Mouse (Mus musculus): ENCODE data around the gene Ube2cbp. TPM values are rescaled to one million over a fixed set of nuclear protein-coding genes. Genes with fewer than 3 reads are reported as not detected.

Ube2cbp gene
- polyA plus RNA-seq, 1 experiment, result 2.2 TPM

DNA sequence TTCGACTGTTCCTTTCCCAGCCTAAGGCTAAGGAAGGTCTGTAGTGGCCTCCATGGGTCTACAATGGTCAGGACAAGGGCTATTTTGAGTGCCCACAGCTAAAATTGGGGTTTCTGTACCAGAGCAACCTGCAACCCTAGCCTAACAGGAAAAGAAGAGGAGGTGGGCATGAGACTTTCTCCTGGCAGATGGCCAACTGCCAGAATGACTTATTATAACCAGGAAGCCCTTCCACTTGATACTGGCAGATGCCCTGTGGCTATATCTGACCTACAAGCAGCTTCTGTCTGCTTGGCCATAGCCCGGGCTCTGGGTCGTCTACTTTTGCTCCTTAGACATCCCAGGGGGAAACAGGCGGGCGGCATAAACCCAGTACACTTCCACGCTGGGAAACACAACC lies 163.3 kb downstream of the Ube2cbp start:
- no peak overlapping the region for H3K4me3 ChIP-seq (ENCODE audit: insufficient read depth, low read length)
- TF ChIP-seq CTCF (IDR thresholded peaks at IDR 0.05; ENCODE audit: extremely low read depth, insufficient read depth, low read length), result no peak
- TF ChIP-seq POLR2A (IDR thresholded peaks at IDR 0.05; ENCODE audit: extremely low read depth, insufficient read depth, low read length), result no peak
- H3K4me1 ChIP-seq (ENCODE audit: control insufficient read depth, insufficient read depth, low read length), result no peaks in the 10 kb centered on the region
- no peak overlapping the region for H3K27ac ChIP-seq (ENCODE audit: insufficient read depth, low read length)

DNA sequence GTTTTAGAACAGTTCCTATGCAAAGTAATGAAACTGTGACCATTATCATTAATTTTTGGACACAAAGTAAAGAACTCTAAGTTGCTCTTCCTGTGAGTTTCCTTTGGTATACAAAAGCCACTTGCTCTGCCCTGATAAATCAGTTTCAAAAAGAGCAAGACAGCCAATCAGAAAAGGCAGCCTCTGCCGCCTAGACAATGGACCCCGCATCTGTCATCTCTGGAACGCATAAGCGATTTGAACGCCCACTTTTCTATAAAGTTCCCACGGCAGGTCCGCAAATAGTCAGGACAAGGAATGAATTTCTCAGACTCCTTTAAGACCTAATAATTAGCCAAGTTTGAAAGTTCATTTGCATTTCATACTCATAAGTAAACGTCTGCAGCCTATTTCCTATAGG lies 166.2 kb downstream of the Ube2cbp start:
- H3K4me1 ChIP-seq (ENCODE audit: control insufficient read depth, insufficient read depth, low read length), result no peaks in the 10 kb centered on the region
- no peak overlapping the region for H3K4me3 ChIP-seq (ENCODE audit: insufficient read depth, low read length)
- TF ChIP-seq POLR2A (IDR thresholded peaks at IDR 0.05; ENCODE audit: extremely low read depth, insufficient read depth, low read length) (no peak), CTCF (IDR thresholded peaks at IDR 0.05; ENCODE audit: extremely low read depth, insufficient read depth, low read length) (no peak)

GRCm38 (mm10) chr9:86298131-86298530 lies 166.6 kb downstream of the Ube2cbp start:
- TF ChIP-seq POLR2A (IDR thresholded peaks at IDR 0.05; ENCODE audit: extremely low read depth, insufficient read depth, low read length) (no peak), CTCF (IDR thresholded peaks at IDR 0.05; ENCODE audit: extremely low read depth, insufficient read depth, low read length) (no peak)
- Histone ChIP-seq H3K4me3 (ENCODE audit: insufficient read depth, low read length) (no peak overlapping the region), H3K27ac (ENCODE audit: insufficient read depth, low read length) (no peak overlapping the region), H3K4me1 (ENCODE audit: control insufficient read depth, insufficient read depth, low read length) (no peaks in the 10 kb centered on the region)

More for the DNA sequence above, 166.2 kb downstream of the Ube2cbp start:
- no peak overlapping the region for H3K27ac ChIP-seq (ENCODE audit: insufficient read depth, low read length)

DNA sequence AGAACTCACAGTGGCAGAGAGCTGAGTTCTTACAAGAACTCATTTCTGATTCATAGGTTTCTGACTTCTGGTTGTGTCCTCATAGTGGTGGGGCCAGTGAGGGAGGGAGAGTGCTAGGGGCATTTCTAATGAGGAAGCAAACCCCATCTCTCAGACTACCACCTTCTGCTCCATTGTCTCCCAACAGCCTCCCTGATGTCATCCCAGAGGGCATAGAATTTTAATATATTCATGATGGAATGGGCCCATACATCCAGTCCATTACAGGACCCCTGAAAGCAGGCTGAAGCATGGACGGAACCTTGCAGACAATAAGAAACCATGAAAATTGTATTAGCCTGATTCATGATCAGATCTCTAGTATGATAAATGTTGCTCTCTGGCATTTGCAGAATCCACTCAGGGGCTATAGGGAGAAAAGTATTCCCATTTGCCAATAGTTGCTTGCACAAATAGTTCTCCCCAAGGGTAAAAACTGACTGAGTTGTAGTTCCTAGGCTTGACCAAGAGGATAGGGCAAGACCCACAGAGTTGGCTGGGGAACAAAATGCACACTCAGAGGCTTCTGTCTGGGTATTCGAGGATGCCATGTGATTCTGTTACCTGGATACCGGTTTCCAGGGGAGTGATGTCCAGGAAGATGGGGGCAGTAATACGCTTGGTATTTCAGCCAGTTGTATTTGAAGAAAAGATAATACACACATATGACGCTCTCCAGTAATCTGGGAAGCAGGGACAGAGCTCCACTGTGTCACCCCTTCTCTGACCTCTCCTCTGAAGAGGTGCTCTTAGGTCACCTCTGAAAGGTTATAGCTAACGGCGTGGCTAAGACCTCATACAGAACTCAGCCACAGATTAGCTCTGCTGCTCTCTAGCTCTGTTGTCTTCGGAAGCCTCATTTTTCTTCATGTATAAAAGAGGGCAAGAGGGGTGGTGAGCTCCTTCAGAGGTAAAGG lies 167.8 kb downstream of the Ube2cbp start:
- Histone ChIP-seq H3K4me1 (ENCODE audit: control insufficient read depth, insufficient read depth, low read length) (no peaks in the 10 kb centered on the region), H3K4me3 (ENCODE audit: insufficient read depth, low read length) (no peak overlapping the region), H3K27ac (ENCODE audit: insufficient read depth, low read length) (no peak overlapping the region)
- TF ChIP-seq POLR2A (IDR thresholded peaks at IDR 0.05; ENCODE audit: extremely low read depth, insufficient read depth, low read length), result no peak

- H3K4me3 ChIP-seq (ENCODE audit: insufficient read depth, low read length), result no peak overlapping the region
- no peaks in the 10 kb centered on the region for H3K4me1 ChIP-seq (ENCODE audit: control insufficient read depth, insufficient read depth, low read length)
- no peak overlapping the region for H3K27ac ChIP-seq (ENCODE audit: insufficient read depth, low read length)
- no peak for TF ChIP-seq CTCF (IDR thresholded peaks at IDR 0.05; ENCODE audit: extremely low read depth, insufficient read depth, low read length)
- TF ChIP-seq POLR2A (IDR thresholded peaks at IDR 0.05; ENCODE audit: extremely low read depth, insufficient read depth, low read length), result no peak
These were observed 177.2 kb downstream of the Ube2cbp start for GRCm38 (mm10) chr9:86287570-86287954.

DNA sequence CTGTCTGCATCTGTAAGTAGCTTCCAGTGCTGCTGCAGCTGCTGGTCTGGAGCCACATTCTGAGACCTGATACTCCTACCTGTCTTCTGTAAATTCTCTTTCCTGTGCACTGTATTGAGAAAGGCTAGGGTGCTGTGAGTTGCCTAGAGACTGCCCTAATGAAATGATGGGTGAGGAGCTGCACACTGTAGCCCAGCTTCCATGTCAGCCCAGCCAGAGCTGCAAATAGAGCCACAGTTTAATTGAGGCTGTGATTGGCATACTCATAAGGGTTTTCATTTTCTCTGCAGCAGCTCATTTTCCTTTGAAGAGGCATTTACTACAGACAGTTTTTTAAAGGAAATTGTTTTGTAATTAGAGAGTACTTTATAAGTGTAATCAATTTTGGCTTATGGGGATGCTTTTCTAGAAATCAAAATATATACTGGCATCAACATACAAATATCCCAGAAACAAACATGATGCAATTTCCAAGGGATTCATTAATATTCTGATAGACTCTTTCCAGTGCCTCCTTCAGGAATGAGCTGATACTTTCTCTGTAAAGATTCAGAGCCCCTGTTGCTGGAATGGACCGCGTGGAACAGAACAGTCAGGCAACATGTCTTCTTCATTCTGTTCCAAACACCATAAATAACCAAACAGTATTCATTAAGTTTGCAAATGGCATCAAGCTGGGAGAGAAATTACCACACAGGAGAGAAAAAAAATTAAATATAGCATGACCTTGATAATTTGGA lies 177.8 kb downstream of the Ube2cbp start:
- no peaks in the 10 kb centered on the region for H3K4me1 ChIP-seq (ENCODE audit: control insufficient read depth, insufficient read depth, low read length)
- TF ChIP-seq POLR2A (IDR thresholded peaks at IDR 0.05; ENCODE audit: extremely low read depth, insufficient read depth, low read length) (no peak), CTCF (IDR thresholded peaks at IDR 0.05; ENCODE audit: extremely low read depth, insufficient read depth, low read length) (no peak)
- H3K27ac ChIP-seq (ENCODE audit: insufficient read depth, low read length), result no peak overlapping the region
- H3K4me3 ChIP-seq (ENCODE audit: insufficient read depth, low read length), result no peak overlapping the region

DNA sequence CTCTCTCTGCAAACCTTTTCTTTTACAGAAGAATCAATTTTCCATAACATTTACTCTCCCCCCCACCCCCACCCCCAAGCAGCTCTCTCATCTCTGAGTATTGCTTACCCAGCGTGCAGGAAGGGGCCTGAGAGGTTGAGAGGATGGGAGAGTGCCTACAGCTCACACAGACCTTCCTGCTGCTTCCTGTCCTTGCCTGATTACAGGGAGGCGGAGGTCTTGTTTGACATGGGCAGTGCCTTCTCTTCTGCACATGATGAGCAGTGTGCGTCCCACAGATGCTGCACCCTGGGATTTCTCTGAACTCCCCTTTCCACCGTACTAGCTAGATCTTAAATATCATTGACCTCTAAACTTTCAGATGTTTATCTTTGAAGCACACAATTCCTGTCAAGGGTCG lies 182.2 kb downstream of the Ube2cbp start:
- H3K4me3 ChIP-seq (ENCODE audit: insufficient read depth, low read length), result no peak overlapping the region
- H3K4me1 ChIP-seq (ENCODE audit: control insufficient read depth, insufficient read depth, low read length), result no peaks in the 10 kb centered on the region; the same call in 1 of the 2 replicates
- TF ChIP-seq CTCF (IDR thresholded peaks at IDR 0.05; ENCODE audit: extremely low read depth, insufficient read depth, low read length) (no peak), POLR2A (IDR thresholded peaks at IDR 0.05; ENCODE audit: extremely low read depth, insufficient read depth, low read length) (no peak)

GRCm38 (mm10) chr9:86281147-86281467 lies 183.6 kb downstream of the Ube2cbp start:
- Histone ChIP-seq H3K4me1 (ENCODE audit: control insufficient read depth, insufficient read depth, low read length) (no peaks in the 10 kb centered on the region; the same call in 1 of the 2 replicates), H3K27ac (ENCODE audit: insufficient read depth, low read length) (no peak overlapping the region), H3K4me3 (ENCODE audit: insufficient read depth, low read length) (no peak overlapping the region)
- no peak for TF ChIP-seq POLR2A (IDR thresholded peaks at IDR 0.05; ENCODE audit: extremely low read depth, insufficient read depth, low read length)
- no peak for TF ChIP-seq CTCF (IDR thresholded peaks at IDR 0.05; ENCODE audit: extremely low read depth, insufficient read depth, low read length)

More for the DNA sequence above, 182.2 kb downstream of the Ube2cbp start:
- H3K27ac ChIP-seq (ENCODE audit: insufficient read depth, low read length), result no peak overlapping the region

DNA sequence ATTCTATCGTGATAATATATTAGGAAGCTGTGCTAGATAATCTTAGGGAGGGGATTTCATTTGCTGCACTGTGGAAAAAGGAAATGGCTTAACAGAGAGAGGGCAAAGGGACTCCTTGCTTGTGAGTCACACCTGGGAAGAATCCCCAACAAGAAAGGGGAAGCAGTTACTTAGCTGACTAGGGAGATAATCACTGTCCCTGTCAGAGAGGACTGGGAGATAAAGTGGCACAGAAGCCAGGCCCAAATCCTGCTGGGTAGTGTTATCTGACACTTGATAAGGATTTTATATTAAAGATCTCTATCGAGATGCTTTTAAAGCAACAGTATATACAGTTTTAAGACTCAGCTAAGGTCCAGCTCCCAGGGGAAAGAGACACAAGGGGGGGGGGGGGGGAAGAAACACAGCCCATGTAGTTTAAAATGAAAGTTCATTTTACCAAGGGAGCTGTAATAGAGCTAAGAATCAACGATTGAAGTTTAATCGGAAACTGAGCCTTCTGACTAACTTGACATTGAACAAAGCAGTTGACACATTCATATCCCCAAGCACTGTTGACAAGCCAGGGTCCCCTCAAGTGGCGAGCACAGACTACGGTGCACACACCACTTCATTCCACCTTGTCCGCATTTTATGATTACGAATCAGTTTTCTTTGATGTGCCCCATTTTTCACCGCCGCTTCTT lies 184.1 kb downstream of the Ube2cbp start:
- TF ChIP-seq POLR2A (IDR thresholded peaks at IDR 0.05; ENCODE audit: extremely low read depth, insufficient read depth, low read length) (no peak), CTCF (IDR thresholded peaks at IDR 0.05; ENCODE audit: extremely low read depth, insufficient read depth, low read length) (no peak)
- Histone ChIP-seq H3K4me1 (ENCODE audit: control insufficient read depth, insufficient read depth, low read length) (no peaks in the 10 kb centered on the region; the same call in 1 of the 2 replicates), H3K27ac (ENCODE audit: insufficient read depth, low read length) (no peak overlapping the region), H3K4me3 (ENCODE audit: insufficient read depth, low read length) (no peak overlapping the region)
